Mouse (Mus musculus): ENCODE results near the gene Ube2k. TPM values are rescaled to one million over a fixed set of nuclear protein-coding genes. Genes with fewer than 3 reads are reported as not detected.

The Ube2k gene
- polyA plus RNA-seq, 1 experiment from 2014 or later: 102 TPM

- ATAC-seq: peak; percentile 81
- TF ChIP-seq EP300 (IDR thresholded peaks at IDR 0.05) (no peak), CTCF (IDR thresholded peaks at IDR 0.05) (no peak)
- 23% methylated on average over 5 of the region's 5 CpGs for WGBS
Observed at GRCm38 (mm10) chr5:65514635-65515278, 22.3 kb upstream of the Ube2k start.

GRCm38 (mm10) chr5:65521803-65522202 is 15.2 kb upstream of the Ube2k start:
- Histone ChIP-seq H3K4me3 (ENCODE audit: low read depth, low read length) (no peak overlapping the region), H3K4me2 (replicated peaks; ENCODE audit: low read depth, low read length) (no peak overlapping the region), H3K27me3 (replicated peaks; ENCODE audit: insufficient read depth, low read length) (no peaks in the 10 kb centered on the region), H3K36me3 (ENCODE audit: insufficient read depth, low read length) (no peaks in the 10 kb centered on the region), H3K27ac (ENCODE audit: low read length) (no peak overlapping the region), H3K9ac (replicated peaks; ENCODE audit: low read depth) (no peak overlapping the region), H3K9me3 (ENCODE audit: low read length) (no peaks in the 10 kb centered on the region), H3K4me1 (ENCODE audit: insufficient read depth, low read depth, low read length) (no peaks in the 10 kb centered on the region)
- ATAC-seq: no peak
- no peak for DNase-seq (ENCODE audit: low spot score)
- TF ChIP-seq EP300 (IDR thresholded peaks at IDR 0.05) (no peak), CTCF (IDR thresholded peaks at IDR 0.05) (peak; percentile 60)
- WGBS: 83% methylated on average over 1 of the region's 1 CpGs

More at GRCm38 (mm10) chr5:65514635-65515278, 22.3 kb upstream of the Ube2k start:
- peak; percentile 67 for DNase-seq (ENCODE audit: low spot score)
- H3K27ac ChIP-seq (ENCODE audit: low read length): no peak overlapping the region
- no peaks in the 10 kb centered on the region for H3K27me3 ChIP-seq (replicated peaks; ENCODE audit: insufficient read depth, low read length)
- no peak overlapping the region for H3K9ac ChIP-seq (replicated peaks; ENCODE audit: low read depth)
- H3K36me3 ChIP-seq (ENCODE audit: insufficient read depth, low read length): no peaks in the 10 kb centered on the region
- H3K9me3 ChIP-seq (ENCODE audit: low read length): no peaks in the 10 kb centered on the region
- H3K4me2 ChIP-seq (replicated peaks; ENCODE audit: low read depth, low read length): no peak overlapping the region
- no peak overlapping the region for H3K4me3 ChIP-seq (ENCODE audit: low read depth, low read length)
- no peaks in the 10 kb centered on the region for H3K4me1 ChIP-seq (ENCODE audit: insufficient read depth, low read depth, low read length)

DNA sequence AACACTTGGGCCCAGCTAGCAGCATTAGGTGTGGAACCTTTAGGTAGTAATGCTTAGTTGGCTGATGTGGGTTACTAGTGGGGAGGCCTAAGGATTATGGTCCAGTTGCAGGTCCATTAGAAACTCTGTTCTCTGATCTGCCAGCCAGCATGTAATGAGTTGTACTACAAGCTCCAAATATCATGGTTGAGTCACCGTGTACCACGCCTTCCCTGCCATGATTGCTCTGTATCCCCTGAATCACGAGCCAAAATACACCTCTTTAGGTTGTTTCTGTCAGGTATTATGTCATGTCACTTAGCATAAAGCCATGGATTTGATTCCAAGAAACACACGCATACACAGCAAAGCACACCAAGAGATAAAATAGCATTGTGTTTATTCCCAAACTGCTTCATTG is 12.2 kb upstream of the Ube2k start:
- H3K4me1 ChIP-seq (ENCODE audit: insufficient read depth, low read depth, low read length): no peaks in the 10 kb centered on the region
- TF ChIP-seq EP300 (IDR thresholded peaks at IDR 0.05) (no peak), CTCF (IDR thresholded peaks at IDR 0.05) (no peak)
- WGBS: 68% methylated on average over 4 of the region's 4 CpGs
- no peak overlapping the region for H3K4me3 ChIP-seq (ENCODE audit: low read depth, low read length)
- no peak for DNase-seq (ENCODE audit: low spot score)
- no peak for ATAC-seq
- H3K27ac ChIP-seq (ENCODE audit: low read length): no peak overlapping the region
- no peaks in the 10 kb centered on the region for H3K9me3 ChIP-seq (ENCODE audit: low read length)
- H3K27me3 ChIP-seq (replicated peaks; ENCODE audit: insufficient read depth, low read length): no peaks in the 10 kb centered on the region
- H3K4me2 ChIP-seq (replicated peaks; ENCODE audit: low read depth, low read length): no peak overlapping the region
- no peak overlapping the region for H3K9ac ChIP-seq (replicated peaks; ENCODE audit: low read depth)
- no peaks in the 10 kb centered on the region for H3K36me3 ChIP-seq (ENCODE audit: insufficient read depth, low read length)

DNA sequence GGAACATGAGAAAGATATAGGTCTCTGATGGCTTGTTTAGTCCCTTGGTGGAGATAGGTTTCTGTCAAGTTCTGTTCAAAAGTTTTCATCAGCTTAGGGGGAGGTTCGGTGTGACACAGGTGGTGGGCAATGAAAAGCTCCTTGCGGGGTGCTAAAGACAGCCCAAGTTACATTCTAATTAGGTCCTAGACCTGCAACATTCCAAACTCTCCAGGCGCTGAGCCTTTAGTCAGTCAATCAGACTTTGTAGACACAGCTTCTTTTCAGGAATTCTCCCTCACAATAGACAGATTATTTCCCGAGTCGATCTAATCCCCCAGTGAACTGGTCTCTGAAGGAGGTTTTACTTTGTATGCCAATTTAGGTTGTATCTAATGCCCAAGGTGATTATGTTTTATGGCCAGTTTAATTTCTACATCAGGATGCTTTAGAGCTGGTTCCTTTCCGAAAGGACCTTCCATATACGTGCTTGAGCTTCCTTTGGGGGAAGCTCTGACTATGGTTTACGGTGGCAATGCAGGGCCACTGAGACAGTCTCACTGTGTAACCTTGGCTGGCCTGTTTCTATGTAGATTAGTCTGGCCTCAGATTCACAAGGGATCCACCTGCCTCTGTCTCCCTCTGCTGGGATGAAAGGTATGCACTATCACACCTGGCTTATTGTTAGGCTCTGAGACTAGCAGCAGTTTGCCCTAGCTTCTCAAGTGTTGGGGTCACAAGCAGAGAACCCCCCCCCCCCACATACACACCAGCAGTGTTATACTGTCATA is 11.2 kb upstream of the Ube2k start:
- no peaks in the 10 kb centered on the region for H3K36me3 ChIP-seq (ENCODE audit: insufficient read depth, low read length)
- TF ChIP-seq CTCF (IDR thresholded peaks at IDR 0.05): peak; percentile 61
- TF ChIP-seq EP300 (IDR thresholded peaks at IDR 0.05): no peak
- H3K27me3 ChIP-seq (replicated peaks; ENCODE audit: insufficient read depth, low read length): no peaks in the 10 kb centered on the region
- H3K4me2 ChIP-seq (replicated peaks; ENCODE audit: low read depth, low read length): no peak overlapping the region
- no peak overlapping the region for H3K4me3 ChIP-seq (ENCODE audit: low read depth, low read length)
- no peak for ATAC-seq
- no peak overlapping the region for H3K9ac ChIP-seq (replicated peaks; ENCODE audit: low read depth)
- no peaks in the 10 kb centered on the region for H3K9me3 ChIP-seq (ENCODE audit: low read length)
- WGBS: 24% methylated on average over 8 of the region's 8 CpGs
- no peak overlapping the region for H3K27ac ChIP-seq (ENCODE audit: low read length)
- DNase-seq (ENCODE audit: low spot score): no peak
- H3K4me1 ChIP-seq (ENCODE audit: insufficient read depth, low read depth, low read length): no peaks in the 10 kb centered on the region

- H3K4me3 ChIP-seq (ENCODE audit: low read depth, low read length): no peak overlapping the region
- no peaks in the 10 kb centered on the region for H3K27me3 ChIP-seq (replicated peaks; ENCODE audit: insufficient read depth, low read length)
- ATAC-seq: no peak
- no peak for DNase-seq (ENCODE audit: low spot score)
- 74% methylated on average over 3 of the region's 3 CpGs for WGBS
- H3K9ac ChIP-seq (replicated peaks; ENCODE audit: low read depth): no peak overlapping the region
- no peak overlapping the region for H3K27ac ChIP-seq (ENCODE audit: low read length)
- no peaks in the 10 kb centered on the region for H3K9me3 ChIP-seq (ENCODE audit: low read length)
- H3K4me2 ChIP-seq (replicated peaks; ENCODE audit: low read depth, low read length): no peak overlapping the region
- no peaks in the 10 kb centered on the region; the same call in 1 of the 2 replicates for H3K4me1 ChIP-seq (ENCODE audit: insufficient read depth, low read depth, low read length)
- H3K36me3 ChIP-seq (ENCODE audit: insufficient read depth, low read length): no peaks in the 10 kb centered on the region
- no peak for TF ChIP-seq CTCF (IDR thresholded peaks at IDR 0.05)
- TF ChIP-seq EP300 (IDR thresholded peaks at IDR 0.05): no peak
Observed at GRCm38 (mm10) chr5:65531283-65531682, 5.8 kb upstream of the Ube2k start.

DNA sequence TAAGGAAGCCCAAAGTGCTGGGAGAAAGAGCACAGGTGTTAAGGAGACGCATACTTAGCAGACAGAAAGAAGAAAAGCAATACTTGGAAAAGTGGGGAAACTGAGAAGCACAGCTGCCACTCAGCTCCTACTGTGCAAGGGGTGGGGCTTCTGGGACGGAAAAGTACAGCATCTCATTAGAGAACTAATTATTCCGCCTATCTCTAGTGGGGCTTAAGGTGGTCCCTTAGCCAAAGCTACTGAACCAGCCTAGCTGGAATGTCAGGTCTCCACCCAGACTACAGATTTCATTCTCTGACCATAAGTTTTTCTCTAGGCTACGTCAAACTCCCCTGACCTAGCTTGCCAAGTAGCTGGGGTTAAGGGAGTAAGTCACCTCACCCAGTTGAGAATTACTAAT is 2.5 kb upstream of the Ube2k start:
- TF ChIP-seq EP300 (IDR thresholded peaks at IDR 0.05) (no peak), CTCF (IDR thresholded peaks at IDR 0.05) (no peak)
- Histone ChIP-seq H3K27me3 (replicated peaks; ENCODE audit: insufficient read depth, low read length) (no peaks in the 10 kb centered on the region), H3K9ac (replicated peaks; ENCODE audit: low read depth) (no peak overlapping the region), H3K4me2 (replicated peaks; ENCODE audit: low read depth, low read length) (no peak overlapping the region), H3K27ac (ENCODE audit: low read length) (no peak overlapping the region), H3K9me3 (ENCODE audit: low read length) (no peaks in the 10 kb centered on the region), H3K36me3 (ENCODE audit: insufficient read depth, low read length) (no peaks in the 10 kb centered on the region), H3K4me3 (ENCODE audit: low read depth, low read length) (no peak overlapping the region), H3K4me1 (ENCODE audit: insufficient read depth, low read depth, low read length) (peaks cover 3% of the 10 kb centered on the region; the same call in 1 of the 2 replicates)
- WGBS: 60% methylated on average over 4 of the region's 4 CpGs
- no peak for ATAC-seq
- no peak for DNase-seq (ENCODE audit: low spot score)
